17 mouse cellular contexts compared by ENCODE assay signal in the genomic region with DNA sequence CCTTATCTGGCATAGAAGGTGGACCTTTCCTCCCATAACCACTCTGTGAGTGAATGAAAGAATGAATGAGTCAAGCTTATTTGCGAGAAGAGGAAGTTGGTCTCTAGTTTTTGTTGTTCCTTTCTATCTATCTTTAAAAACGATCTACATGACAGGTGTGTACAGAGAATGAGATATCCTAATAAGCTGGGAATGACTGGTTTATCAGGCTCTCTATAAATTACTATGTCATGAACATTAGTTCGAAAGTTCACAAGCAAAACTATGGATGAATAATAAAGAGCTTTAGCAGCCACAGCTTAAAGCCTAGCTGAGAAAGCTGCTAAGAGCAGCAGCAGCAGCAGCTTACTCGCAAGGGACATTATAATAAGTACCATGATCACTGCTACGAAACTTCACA.
"Had no signal": no experiment of that assay in that cellular context is flagged by ENCODE, and none has a peak within 500 bp of the region (broad histone marks: within the 10 kb centered on the region; RNA-seq: fewer than 3 reads in every experiment).

No protein-coding gene starts in this region.

- H3K4me2 ChIP-seq: liver, embryonic 11.5 days; liver, embryonic 15.5 days; midbrain, embryonic 11.5 days; midbrain, embryonic 15.5 days; neural tube, embryonic 13.5 days; stomach, embryonic 15.5 days had no signal

- H3K36me3 ChIP-seq: limb, embryonic 10.5 days; liver, embryonic 15.5 days; midbrain, embryonic 15.5 days; neural tube, embryonic 13.5 days; stomach, embryonic 15.5 days had no signal

- H3K9me3 ChIP-seq: limb, embryonic 10.5 days; liver, embryonic 15.5 days; megakaryocyte, embryonic 14.5 days; midbrain, embryonic 15.5 days; neural tube, embryonic 13.5 days; stomach, embryonic 15.5 days had no signal

- DNase-seq: kidney, postnatal 25 days; lung, adult 2 months; lung, postnatal 14 days; retina, postnatal 1 day; right cerebral cortex, postnatal 4 days; spleen, adult 18-20 months; thymus, postnatal 4 days had no signal

- H3K4me1 ChIP-seq: limb, embryonic 10.5 days; liver, embryonic 15.5 days; megakaryocyte, embryonic 14.5 days; midbrain, embryonic 15.5 days; neural tube, embryonic 13.5 days; stomach, embryonic 15.5 days had no signal

- H3K9ac ChIP-seq: liver, embryonic 15.5 days; midbrain, embryonic 15.5 days; neural tube, embryonic 13.5 days; stomach, embryonic 15.5 days had no signal

- ATAC-seq: midbrain, embryonic 15.5 days had no signal

- H3K27me3 ChIP-seq: liver, embryonic 15.5 days; megakaryocyte, embryonic 14.5 days; midbrain, embryonic 15.5 days; neural tube, embryonic 13.5 days; stomach, embryonic 15.5 days had no signal

- H3K27ac ChIP-seq: left cerebral cortex, adult 2 months; limb, embryonic 10.5 days; liver, embryonic 15.5 days; macrophage; midbrain, embryonic 15.5 days; neural tube, embryonic 13.5 days; stomach, embryonic 15.5 days had no signal

- H3K4me3 ChIP-seq: left cerebral cortex, adult 2 months; limb, embryonic 10.5 days; liver, embryonic 15.5 days; megakaryocyte, embryonic 14.5 days; midbrain, embryonic 15.5 days; neural tube, embryonic 13.5 days; stomach, embryonic 15.5 days had no signal
